8 mouse cellular contexts compared by ENCODE assay signal in genomic region chr11:97532354-97532753, GRCm38 (mm10). TPM values are rescaled to one million over a fixed set of nuclear protein-coding genes. Genes with fewer than 3 reads are reported as not detected.
A peak's percentile ranks its signal among the peaks of the same experiment; 100 is the strongest.
DNase-seq lines count a peak whose midpoint lies in the region; ATAC-seq lines count a peak whose summit lies in the region.

No protein-coding gene starts in this region.

- no peak overlapping the region for H3K9ac ChIP-seq in forebrain, embryonic 16.5 days (replicated peaks; ENCODE audit: low read depth, low read length)
- no peak overlapping the region for H3K9ac ChIP-seq in embryonic facial prominence, embryonic 14.5 days (ENCODE audit: low read depth, low read length)
- 0 out of 2 replicates have a peak overlapping the region, but pooled peaks have one; percentile 33 for H3K9ac ChIP-seq in liver, embryonic 13.5 days

- H3K9me3 ChIP-seq in forebrain, embryonic 10.5 days: no peaks in the 10 kb centered on the region
- no peaks in the 10 kb centered on the region for H3K9me3 ChIP-seq in forebrain, embryonic 16.5 days (ENCODE audit: control insufficient read depth, low read length)
- no peaks in the 10 kb centered on the region for H3K9me3 ChIP-seq in embryonic facial prominence, embryonic 14.5 days (ENCODE audit: control insufficient read depth, low read length)
- no peaks in the 10 kb centered on the region for H3K9me3 ChIP-seq in liver, embryonic 13.5 days (replicated peaks)

- no peak for DNase-seq in forebrain, embryonic 10.5 days (ENCODE audit: extremely low spot score, low spot score)
- peak; percentile 68 for DNase-seq in CD4-positive helper T cell, adult 2 months (ENCODE audit: low read depth, low spot score)
- DNase-seq in embryonic facial prominence, embryonic 14.5 days (ENCODE audit: low spot score): no peak
- no peak for DNase-seq in liver, embryonic 13.5 days
- no peak for DNase-seq in right cerebral cortex, postnatal 14 days
- no peak for DNase-seq in urinary bladder, postnatal 25 days (ENCODE audit: low spot score)
- DNase-seq in layer of hippocampus, postnatal 25 days (ENCODE audit: extremely low spot score in 1 of 2, low spot score in 1 of 2): no peak

- no peak overlapping the region for H3K4me2 ChIP-seq in forebrain, embryonic 16.5 days (ENCODE audit: low read length)
- peak overlapping the region; percentile 77 for H3K4me2 ChIP-seq in embryonic facial prominence, embryonic 14.5 days (ENCODE audit: low read depth, low read length)
- H3K4me2 ChIP-seq in liver, embryonic 13.5 days: peak overlapping the region; percentile 84

- 27% methylated on average over 8 of the region's 8 CpGs for WGBS in forebrain, embryonic 10.5 days
- 40% methylated on average over 8 of the region's 8 CpGs for WGBS in forebrain, embryonic 16.5 days
- 15% methylated on average over 8 of the region's 8 CpGs for WGBS in embryonic facial prominence, embryonic 14.5 days
- WGBS in liver, embryonic 13.5 days (ENCODE audit: insufficient replicate concordance): 8% methylated on average over 8 of the region's 8 CpGs

- peak overlapping the region; percentile 58 for H3K4me3 ChIP-seq in forebrain, embryonic 10.5 days
- no peak overlapping the region for H3K4me3 ChIP-seq in forebrain, embryonic 16.5 days (replicated peaks; ENCODE audit: low read length)
- H3K4me3 ChIP-seq in embryonic facial prominence, embryonic 14.5 days (ENCODE audit: low read depth, low read length): peak overlapping the region; percentile 45; the same call in 1 of the 2 replicates
- H3K4me3 ChIP-seq in liver, embryonic 13.5 days (replicated peaks): peak overlapping the region; percentile 60

- H3K27me3 ChIP-seq in forebrain, embryonic 10.5 days (ENCODE audit: poor library complexity, severe bottlenecking): peaks cover 77% of the 10 kb centered on the region
- peaks cover 20% of the 10 kb centered on the region for H3K27me3 ChIP-seq in forebrain, embryonic 16.5 days (replicated peaks; ENCODE audit: control insufficient read depth, insufficient read depth, low read length)
- peaks cover 57% of the 10 kb centered on the region for H3K27me3 ChIP-seq in embryonic facial prominence, embryonic 14.5 days (replicated peaks; ENCODE audit: control insufficient read depth, insufficient read depth, low read length)
- peaks cover 96% of the 10 kb centered on the region for H3K27me3 ChIP-seq in liver, embryonic 13.5 days

- H3K27ac ChIP-seq in forebrain, embryonic 10.5 days: no peak overlapping the region
- no peak overlapping the region for H3K27ac ChIP-seq in forebrain, embryonic 16.5 days (ENCODE audit: low read length)
- H3K27ac ChIP-seq in embryonic facial prominence, embryonic 14.5 days (replicated peaks; ENCODE audit: low read depth, low read length): no peak overlapping the region
- no peak overlapping the region for H3K27ac ChIP-seq in liver, embryonic 13.5 days

- peaks cover 6% of the 10 kb centered on the region for H3K36me3 ChIP-seq in forebrain, embryonic 10.5 days (replicated peaks)
- H3K36me3 ChIP-seq in forebrain, embryonic 16.5 days (ENCODE audit: control insufficient read depth, insufficient read depth): peaks cover 4% of the 10 kb centered on the region
- no peaks in the 10 kb centered on the region for H3K36me3 ChIP-seq in embryonic facial prominence, embryonic 14.5 days (ENCODE audit: control insufficient read depth, insufficient read depth, low read length)
- no peaks in the 10 kb centered on the region for H3K36me3 ChIP-seq in liver, embryonic 13.5 days

- ATAC-seq in forebrain, embryonic 16.5 days: no peak
- ATAC-seq in embryonic facial prominence, embryonic 14.5 days (ENCODE audit: low read depth): no peak
- peak; percentile 13; the same call in 1 of the 2 replicates for ATAC-seq in liver, embryonic 13.5 days (ENCODE audit: low read depth)

- H3K4me1 ChIP-seq in forebrain, embryonic 10.5 days: peaks cover 63% of the 10 kb centered on the region
- H3K4me1 ChIP-seq in forebrain, embryonic 16.5 days (replicated peaks; ENCODE audit: control insufficient read depth, insufficient read depth, low read length): peaks cover 42% of the 10 kb centered on the region
- peaks cover 21% of the 10 kb centered on the region; the same call in 1 of the 2 replicates for H3K4me1 ChIP-seq in embryonic facial prominence, embryonic 14.5 days (ENCODE audit: control insufficient read depth, insufficient read depth, low read length)
- H3K4me1 ChIP-seq in liver, embryonic 13.5 days (replicated peaks): peaks cover 37% of the 10 kb centered on the region

RNA-seq across cellular contexts. Expression of gene 4933428G20Rik, which starts 32.2 kb away (rescaled TPM):
- polyA plus RNA-seq in forebrain, embryonic 10.5 days (2016; fragmentation: Nextera tagmentation; extraction: Ambion mirVana): 0.30 and 0.41 TPM in 2 replicates
- 0.29 and 1.2 TPM in 2 replicates for polyA plus RNA-seq in forebrain, embryonic 16.5 days (2015; fragmentation: Nextera tagmentation; extraction: Ambion mirVana)
- 0.13 TPM in 1 of 2 replicates, not detected in the other for polyA plus RNA-seq in embryonic facial prominence, embryonic 14.5 days (2014; fragmentation: Nextera tagmentation; extraction: Ambion mirVana)
- polyA plus RNA-seq in liver, embryonic 13.5 days (2015; fragmentation: Nextera tagmentation; extraction: Ambion mirVana): 0.75 and 0.81 TPM in 2 replicates
- total RNA-seq in layer of hippocampus, postnatal 25 days (2021): under 1 TPM in 1 of 2 experiments, not detected in 1; 0.20 TPM

RNA-seq across cellular contexts. Expression of gene Srcin1, which starts 43.6 kb away (rescaled TPM):
- polyA plus RNA-seq in forebrain, embryonic 10.5 days (2016; fragmentation: Nextera tagmentation; extraction: Ambion mirVana): 0.91 and 1.1 TPM in 2 replicates
- 7.0 and 9.9 TPM in 2 replicates for polyA plus RNA-seq in forebrain, embryonic 16.5 days (2015; fragmentation: Nextera tagmentation; extraction: Ambion mirVana)
- polyA plus RNA-seq in embryonic facial prominence, embryonic 14.5 days (2014; fragmentation: Nextera tagmentation; extraction: Ambion mirVana): 0.76 and 1.6 TPM in 2 replicates
- 0.01 TPM in 1 of 2 replicates, not detected in the other for polyA plus RNA-seq in liver, embryonic 13.5 days (2015; fragmentation: Nextera tagmentation; extraction: Ambion mirVana)
- total RNA-seq in layer of hippocampus, postnatal 25 days (2021): 100 to 1,000 TPM; 260 to 270 TPM
